Mouse (Mus musculus): ENCODE results near the gene Ppara. TPM values are rescaled to one million over a fixed set of nuclear protein-coding genes. Genes with fewer than 3 reads are reported as not detected.

Ppara gene
- total and polyA plus RNA-seq, 3 experiments, result 0.27 to 0.78 TPM; not detected in 1

- no peak overlapping the region for H3K27ac ChIP-seq (ENCODE audit: control insufficient read depth, low read depth, low read length)
- H3K9me3 ChIP-seq (replicated peaks; ENCODE audit: insufficient read depth, low read length), result no peaks in the 10 kb centered on the region
- H3K4me1 ChIP-seq (ENCODE audit: control insufficient read depth in 1 of 2, insufficient read depth in 2 of 2, low read length in 2 of 2), result no peaks in the 10 kb centered on the region
- no peaks in the 10 kb centered on the region for H3K27me3 ChIP-seq (ENCODE audit: control insufficient read depth in 1 of 2, insufficient read depth in 2 of 2, low read length in 2 of 2)
- no peak overlapping the region for H3K4me3 ChIP-seq (ENCODE audit: control insufficient read depth in 1 of 2, insufficient read depth in 1 of 2, low read depth in 2 of 2, low read length in 2 of 2)
- H3K79me2 ChIP-seq (ENCODE audit: control insufficient read depth, insufficient read depth, low read length, poor library complexity), result no peaks in the 10 kb centered on the region
- DNase-seq (ENCODE audit: low read depth, low spot score), result no peak
- H3K36me3 ChIP-seq (ENCODE audit: control insufficient read depth in 1 of 2, insufficient read depth in 2 of 2, low read length in 2 of 2), result no peaks in the 10 kb centered on the region
- H3K9ac ChIP-seq (ENCODE audit: control insufficient read depth, low read depth, low read length, poor library complexity, severe bottlenecking), result no peak overlapping the region
- TF ChIP-seq MYC (IDR thresholded peaks at IDR 0.05; ENCODE audit: low read depth, low read length) (no peak), POLR2AphosphoS2 (IDR thresholded peaks at IDR 0.05; ENCODE audit: low read length) (no peak), JUND (IDR thresholded peaks at IDR 0.05; ENCODE audit: low read depth, low read length) (no peak), CHD1 (IDR thresholded peaks at IDR 0.05; ENCODE audit: low read depth, low read length) (no peak), ETS1 (IDR thresholded peaks at IDR 0.05; ENCODE audit: low read depth, low read length) (no peak), MYB (IDR thresholded peaks at IDR 0.05; ENCODE audit: low read depth, low read length) (no peak), CHD2 (IDR thresholded peaks at IDR 0.05; ENCODE audit: low read length) (no peak), TBP (IDR thresholded peaks at IDR 0.05; ENCODE audit: low read depth, low read length) (no peak)
These were observed 56.7 kb downstream of the Ppara start for GRCm38 (mm10) chr15:85791449-85791848.

DNA sequence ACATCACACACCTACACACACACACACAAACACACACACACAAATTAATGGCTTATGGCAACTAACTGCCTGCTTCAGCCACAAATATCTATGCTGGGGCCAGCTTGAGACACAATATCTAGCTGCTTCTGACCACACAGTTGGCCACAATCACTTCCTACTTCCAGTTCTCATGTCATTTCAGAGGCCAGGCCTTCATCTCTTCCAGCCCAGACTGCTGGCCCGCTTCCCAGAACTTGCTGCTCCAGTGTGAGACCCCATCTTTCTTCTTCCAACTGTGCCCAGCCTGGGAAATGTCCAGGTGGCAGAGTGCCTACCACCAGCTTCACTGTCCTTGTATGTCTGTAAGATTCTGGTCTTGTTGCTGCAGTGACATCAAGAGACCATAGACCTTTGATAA, 58.0 kb downstream of the Ppara start:
- no peaks in the 10 kb centered on the region for H3K79me2 ChIP-seq (ENCODE audit: control insufficient read depth, insufficient read depth, low read length, poor library complexity)
- no peaks in the 10 kb centered on the region for H3K4me1 ChIP-seq (ENCODE audit: control insufficient read depth in 1 of 2, insufficient read depth in 2 of 2, low read length in 2 of 2)
- H3K9me3 ChIP-seq (replicated peaks; ENCODE audit: insufficient read depth, low read length), result no peaks in the 10 kb centered on the region
- no peak overlapping the region for H3K9ac ChIP-seq (ENCODE audit: control insufficient read depth, low read depth, low read length, poor library complexity, severe bottlenecking)
- H3K4me3 ChIP-seq (ENCODE audit: control insufficient read depth in 1 of 2, insufficient read depth in 1 of 2, low read depth in 2 of 2, low read length in 2 of 2), result no peak overlapping the region
- H3K27me3 ChIP-seq (ENCODE audit: control insufficient read depth in 1 of 2, insufficient read depth in 2 of 2, low read length in 2 of 2), result no peaks in the 10 kb centered on the region
- H3K36me3 ChIP-seq (ENCODE audit: control insufficient read depth in 1 of 2, insufficient read depth in 2 of 2, low read length in 2 of 2), result no peaks in the 10 kb centered on the region
- DNase-seq (ENCODE audit: low read depth, low spot score), result no peak
- H3K27ac ChIP-seq (ENCODE audit: control insufficient read depth, low read depth, low read length), result no peak overlapping the region
- no peak for TF ChIP-seq E2F4 (IDR thresholded peaks at IDR 0.05; ENCODE audit: borderline replicate concordance, low read depth, low read length)
- no peak for TF ChIP-seq POLR2A (IDR thresholded peaks at IDR 0.05; ENCODE audit: control insufficient read depth in 1 of 2, insufficient read depth in 1 of 2, low read depth in 1 of 2, low read length in 2 of 2, poor library complexity in 1 of 2)
- TF ChIP-seq MAZ (IDR thresholded peaks at IDR 0.05; ENCODE audit: low read depth, low read length), result no peak
- no peak for TF ChIP-seq MXI1 (IDR thresholded peaks at IDR 0.05; ENCODE audit: low read depth, low read length)
- no peak for TF ChIP-seq ZNF384 (IDR thresholded peaks at IDR 0.05; ENCODE audit: low read depth, low read length)
- no peak for TF ChIP-seq NRF1 (IDR thresholded peaks at IDR 0.05; ENCODE audit: insufficient read depth, low read depth, low read length, poor library complexity, severe bottlenecking)
- no peak for TF ChIP-seq SIN3A (IDR thresholded peaks at IDR 0.05; ENCODE audit: low read length)
- no peak for TF ChIP-seq USF1 (IDR thresholded peaks at IDR 0.05; ENCODE audit: low read depth, low read length)

GRCm38 (mm10) chr15:85795516-85795915, 60.7 kb downstream of the Ppara start:
- H3K27ac ChIP-seq (ENCODE audit: control insufficient read depth, low read depth, low read length), result no peak overlapping the region
- no peaks in the 10 kb centered on the region for H3K36me3 ChIP-seq (ENCODE audit: control insufficient read depth in 1 of 2, insufficient read depth in 2 of 2, low read length in 2 of 2)
- no peaks in the 10 kb centered on the region for H3K27me3 ChIP-seq (ENCODE audit: control insufficient read depth in 1 of 2, insufficient read depth in 2 of 2, low read length in 2 of 2)
- no peaks in the 10 kb centered on the region for H3K79me2 ChIP-seq (ENCODE audit: control insufficient read depth, insufficient read depth, low read length, poor library complexity)
- DNase-seq (ENCODE audit: low read depth, low spot score), result no peak
- H3K9me3 ChIP-seq (replicated peaks; ENCODE audit: insufficient read depth, low read length), result no peaks in the 10 kb centered on the region
- TF ChIP-seq TCF12 (IDR thresholded peaks at IDR 0.05; ENCODE audit: low read depth, low read length), result no peak
- no peak for TF ChIP-seq GATA1 (IDR thresholded peaks at IDR 0.05; ENCODE audit: low read depth, low read length)
- no peak for TF ChIP-seq ZNF384 (IDR thresholded peaks at IDR 0.05; ENCODE audit: low read depth, low read length)
- TF ChIP-seq POLR2AphosphoS2 (IDR thresholded peaks at IDR 0.05; ENCODE audit: low read length), result no peak
- no peak for TF ChIP-seq KAT2A (conservative IDR thresholded peaks at IDR 0.05; ENCODE audit: low read depth, low read length)
- no peak for TF ChIP-seq TAL1 (IDR thresholded peaks at IDR 0.05; ENCODE audit: low read length)
- no peak for TF ChIP-seq NRF1 (IDR thresholded peaks at IDR 0.05; ENCODE audit: insufficient read depth, low read depth, low read length, poor library complexity, severe bottlenecking)
- TF ChIP-seq CHD1 (IDR thresholded peaks at IDR 0.05; ENCODE audit: low read depth, low read length), result no peak
- no peak for TF ChIP-seq MEF2A (IDR thresholded peaks at IDR 0.05; ENCODE audit: extremely low read depth, insufficient replicate concordance, low read depth, low read length, poor library complexity, severe bottlenecking)
- no peak for TF ChIP-seq EP300 (IDR thresholded peaks at IDR 0.05; ENCODE audit: low read depth in 1 of 2, low read length in 2 of 2)
- no peaks in the 10 kb centered on the region for H3K4me1 ChIP-seq (ENCODE audit: control insufficient read depth in 1 of 2, insufficient read depth in 2 of 2, low read length in 2 of 2)
- no peak overlapping the region for H3K4me3 ChIP-seq (ENCODE audit: control insufficient read depth in 1 of 2, insufficient read depth in 1 of 2, low read depth in 2 of 2, low read length in 2 of 2)
- no peak overlapping the region for H3K9ac ChIP-seq (ENCODE audit: control insufficient read depth, low read depth, low read length, poor library complexity, severe bottlenecking)

Measured in MEL (cell line).